Mouse (Mus musculus) lung, embryonic 15.5 days (tissue): ENCODE measurements at regions not wholly inside any gene's neighbourhood (a gene's known extent, or its start where the extent isn't known, plus 50 kb on each side); places are given as distances from the start of the nearest gene placed in this dataset.
"Not testable (repeated sequence)": the region's sequence is repeated elsewhere in the genome, so short reads cannot be mapped to it uniquely, and the experiment has no call there.

ENCODE experiments used
- ATAC-seq: fragments of 200-750 bp; cut with Nextera tagmentation; 2 replicates; pipeline ENCODE4 v1.8.0; 2017; ENCODE audit warnings: moderate number of reproducible peaks, borderline replicate concordance; ENCODE audit not compliant: low FRiP score, low TSS enrichment; ENCODE audit errors: extremely low read depth
- H3K27ac ChIP-seq: fragments of 300-500 bp; sonication (generic); 2 replicates; pipeline ENCODE4 v1.5.1; 2015; ENCODE audit warnings: moderate library complexity, mild to moderate bottlenecking, inconsistent platforms
- H3K27me3 ChIP-seq: fragments of 300-500 bp; sonication (generic); 2 replicates; pipeline ENCODE4 v1.6.1; 2015; ENCODE audit warnings: inconsistent platforms
- H3K36me3 ChIP-seq: fragments of 300-500 bp; sonication (generic); 2 replicates; pipeline ENCODE4 v1.6.1; 2015; ENCODE audit warnings: inconsistent platforms
- H3K4me1 ChIP-seq: fragments of 300-500 bp; sonication (generic); 2 replicates; pipeline ENCODE4 v1.6.1; 2015; ENCODE audit warnings: inconsistent platforms
- H3K4me2 ChIP-seq: fragments of 300-500 bp; sonication (generic); 2 replicates; pipeline ENCODE4 v1.6.1; 2015; ENCODE audit warnings: inconsistent platforms, mild to moderate bottlenecking, moderate library complexity
- H3K4me3 ChIP-seq: fragments of 300-500 bp; sonication (generic); 2 replicates; pipeline ENCODE4 v1.5.1; 2015; ENCODE audit warnings: mild to moderate bottlenecking, inconsistent platforms
- H3K9ac ChIP-seq: fragments of 300-500 bp; sonication (generic); 2 replicates; pipeline ENCODE4 v1.6.1; 2015; ENCODE audit warnings: inconsistent platforms
- H3K9me3 ChIP-seq: fragments of 300-500 bp; sonication (generic); 2 replicates; pipeline ENCODE4 v1.6.1; 2016; ENCODE audit warnings: inconsistent platforms
- WGBS: fragments of 180-500 bp; shearing (Covaris S2); methylation state at CpG from one replicate; pipeline ENCODE4 v1.1.7; 2015; 5-methylcytosine and 5-hydroxymethylcytosine counted together

- no peaks in the 10 kb centered on the region for H3K9me3 ChIP-seq
- 57% methylated on average over 3 of the region's 3 CpGs for WGBS
- no peak overlapping the region for H3K9ac ChIP-seq
- no peak overlapping the region for H3K27ac ChIP-seq
- H3K36me3 ChIP-seq: no peaks in the 10 kb centered on the region
- no peak overlapping the region for H3K4me3 ChIP-seq
- H3K4me1 ChIP-seq: no peaks in the 10 kb centered on the region
- H3K27me3 ChIP-seq: no peaks in the 10 kb centered on the region
- no peak overlapping the region for H3K4me2 ChIP-seq
- ATAC-seq: no peak
Measured at GRCm38 (mm10) chr11:22420003-22420723, 78.1 kb upstream of the Ehbp1 start.

GRCm38 (mm10) chr11:22421762-22422161 lies 79.7 kb upstream of the Ehbp1 start:
- ATAC-seq: no peak
- no peaks in the 10 kb centered on the region for H3K36me3 ChIP-seq
- no peak overlapping the region for H3K4me2 ChIP-seq
- H3K27ac ChIP-seq: no peak overlapping the region
- H3K9ac ChIP-seq: no peak overlapping the region
- H3K27me3 ChIP-seq: no peaks in the 10 kb centered on the region
- H3K9me3 ChIP-seq: no peaks in the 10 kb centered on the region
- no peaks in the 10 kb centered on the region for H3K4me1 ChIP-seq
- H3K4me3 ChIP-seq: no peak overlapping the region
- WGBS: 81% methylated on average over 3 of the region's 3 CpGs

- no peak overlapping the region for H3K4me3 ChIP-seq
- H3K9ac ChIP-seq: no peak overlapping the region
- no peaks in the 10 kb centered on the region for H3K36me3 ChIP-seq
- peaks cover 29% of the 10 kb centered on the region for H3K4me1 ChIP-seq
- no peak overlapping the region for H3K4me2 ChIP-seq
- H3K9me3 ChIP-seq: no peaks in the 10 kb centered on the region
- no peaks in the 10 kb centered on the region for H3K27me3 ChIP-seq
- ATAC-seq: peak; percentile 91
- H3K27ac ChIP-seq: peak overlapping the region; percentile 81
- 5% methylated on average over 5 of the region's 5 CpGs for WGBS
Measured at GRCm38 (mm10) chr11:22437140-22437850, 74.6 kb upstream of the Tmem17 start.

GRCm38 (mm10) chr11:22437851-22438215 lies 74.1 kb upstream of the Tmem17 start:
- no peak for ATAC-seq
- WGBS: 59% methylated on average over 5 of the region's 5 CpGs
- H3K27me3 ChIP-seq: no peaks in the 10 kb centered on the region

GRCm38 (mm10) chr11:22438441-22439066 lies 73.3 kb upstream of the Tmem17 start:
- WGBS: 46% methylated on average over 2 of the region's 2 CpGs
- peak; percentile 53 for ATAC-seq
- H3K27ac ChIP-seq: peak overlapping the region; percentile 81
- peaks cover 29% of the 10 kb centered on the region for H3K4me1 ChIP-seq
- H3K4me2 ChIP-seq: no peak overlapping the region
- no peaks in the 10 kb centered on the region for H3K27me3 ChIP-seq
- H3K9ac ChIP-seq: no peak overlapping the region
- no peaks in the 10 kb centered on the region for H3K36me3 ChIP-seq
- no peaks in the 10 kb centered on the region for H3K9me3 ChIP-seq
- no peak overlapping the region for H3K4me3 ChIP-seq

More at GRCm38 (mm10) chr11:22437851-22438215, 74.1 kb upstream of the Tmem17 start:
- H3K4me3 ChIP-seq: no peak overlapping the region
- H3K9ac ChIP-seq: no peak overlapping the region
- no peak overlapping the region for H3K4me2 ChIP-seq
- no peaks in the 10 kb centered on the region for H3K9me3 ChIP-seq
- no peaks in the 10 kb centered on the region for H3K36me3 ChIP-seq
- H3K4me1 ChIP-seq: peaks cover 29% of the 10 kb centered on the region
- peak overlapping the region; percentile 81 for H3K27ac ChIP-seq

- Histone ChIP-seq H3K27ac (peak overlapping the region; percentile 57), H3K36me3 (no peaks in the 10 kb centered on the region), H3K4me1 (peaks cover 29% of the 10 kb centered on the region), H3K4me2 (no peak overlapping the region), H3K27me3 (no peaks in the 10 kb centered on the region), H3K4me3 (no peak overlapping the region), H3K9ac (no peak overlapping the region), H3K9me3 (no peaks in the 10 kb centered on the region)
- peak; percentile 72 for ATAC-seq
- WGBS: 39% methylated on average over 2 of the region's 2 CpGs
Measured at GRCm38 (mm10) chr11:22440521-22440920, 71.4 kb upstream of the Tmem17 start.

- no peak overlapping the region for H3K27ac ChIP-seq
- no peaks in the 10 kb centered on the region for H3K9me3 ChIP-seq
- H3K27me3 ChIP-seq: no peaks in the 10 kb centered on the region
- no peak overlapping the region for H3K9ac ChIP-seq
- ATAC-seq: no peak
- no peaks in the 10 kb centered on the region for H3K36me3 ChIP-seq
- no peaks in the 10 kb centered on the region for H3K4me1 ChIP-seq
- no peak overlapping the region for H3K4me3 ChIP-seq
- no peak overlapping the region for H3K4me2 ChIP-seq
Measured at GRCm38 (mm10) chr11:22453161-22453560, 58.7 kb upstream of the Tmem17 start.

GRCm38 (mm10) chr11:22456286-22456685 lies 55.6 kb upstream of the Tmem17 start:
- Histone ChIP-seq H3K9me3 (no peaks in the 10 kb centered on the region), H3K27me3 (no peaks in the 10 kb centered on the region), H3K4me3 (no peak overlapping the region), H3K4me2 (no peak overlapping the region), H3K36me3 (no peaks in the 10 kb centered on the region), H3K27ac (no peak overlapping the region), H3K4me1 (no peaks in the 10 kb centered on the region), H3K9ac (no peak overlapping the region)
- no peak for ATAC-seq
- 89% methylated on average over 9 of the region's 9 CpGs for WGBS

GRCm38 (mm10) chr11:22457220-22457619 lies 54.7 kb upstream of the Tmem17 start:
- 86% methylated on average over 2 of the region's 2 CpGs for WGBS
- Histone ChIP-seq H3K4me3 (no peak overlapping the region), H3K36me3 (no peaks in the 10 kb centered on the region), H3K4me1 (no peaks in the 10 kb centered on the region), H3K9me3 (no peaks in the 10 kb centered on the region), H3K9ac (no peak overlapping the region), H3K4me2 (no peak overlapping the region), H3K27me3 (no peaks in the 10 kb centered on the region), H3K27ac (no peak overlapping the region)
- ATAC-seq: no peak

- peak; percentile 42; the same call in 1 of the 2 replicates for ATAC-seq
- Histone ChIP-seq H3K36me3 (no peaks in the 10 kb centered on the region), H3K9ac (no peak overlapping the region)
Measured at GRCm38 (mm10) chr11:22458951-22459703, 52.8 kb upstream of the Tmem17 start.

GRCm38 (mm10) chr11:22461019-22461735 lies 50.7 kb upstream of the Tmem17 start:
- not testable (repeated sequence) for H3K4me1 ChIP-seq, H3K4me2 ChIP-seq, H3K9me3 ChIP-seq, H3K9ac ChIP-seq, H3K27ac ChIP-seq, ATAC-seq, H3K36me3 ChIP-seq, H3K4me3 ChIP-seq, H3K27me3 ChIP-seq
- 88% methylated on average over 8 of the region's 8 CpGs for WGBS

More at GRCm38 (mm10) chr11:22458951-22459703, 52.8 kb upstream of the Tmem17 start:
- Histone ChIP-seq H3K9me3 (no peaks in the 10 kb centered on the region), H3K27ac (no peak overlapping the region), H3K4me1 (no peaks in the 10 kb centered on the region), H3K4me2 (no peak overlapping the region), H3K27me3 (no peaks in the 10 kb centered on the region), H3K4me3 (no peak overlapping the region)
- WGBS: 77% methylated on average over 5 of the region's 5 CpGs
